Mouse (Mus musculus): ENCODE measurements around the gene Palld. TPM values are rescaled to one million over a fixed set of nuclear protein-coding genes. Genes with fewer than 3 reads are reported as not detected.
A peak's percentile ranks its signal among the peaks of the same experiment; 100 is the strongest.

Gene Palld
- total and polyA plus RNA-seq, 3 experiments, result 0.33 TPM; not detected in 2

GRCm38 (mm10) chr8:61500914-61501313 lies 401.6 kb downstream of the Palld start:
- no peaks in the 10 kb centered on the region for H3K27me3 ChIP-seq (ENCODE audit: insufficient read depth, low read length)
- H3K4me1 ChIP-seq (ENCODE audit: insufficient read depth, low read depth, low read length), result peaks cover 14% of the 10 kb centered on the region
- ATAC-seq (ENCODE audit: extremely low read depth, insufficient number of reproducible peaks, low FRiP score, poor library complexity, severe bottlenecking), result no peak
- peaks cover 65% of the 10 kb centered on the region for H3K36me3 ChIP-seq (replicated peaks)
- DNase-seq (ENCODE audit: low spot score), result no peak
- H3K4me3 ChIP-seq (ENCODE audit: low read depth, low read length), result no peak overlapping the region
- no peaks in the 10 kb centered on the region for H3K9me3 ChIP-seq (replicated peaks)
- TF ChIP-seq TAL1 (conservative IDR thresholded peaks at IDR 0.05; ENCODE audit: low read depth, low read length) (no peak), GATA1 (IDR thresholded peaks at IDR 0.05; ENCODE audit: borderline replicate concordance, low read length) (no peak), GATA2 (IDR thresholded peaks at IDR 0.05; ENCODE audit: borderline replicate concordance, low read depth, low read length) (no peak), POLR2AphosphoS5 (IDR thresholded peaks at IDR 0.05; ENCODE audit: insufficient replicate concordance, low read depth, low read length) (no peak), CTCF (IDR thresholded peaks at IDR 0.05; ENCODE audit: low read depth, low read length) (no peak)

- no peak; the same call in 1 of the 2 replicates for ATAC-seq (ENCODE audit: extremely low read depth, insufficient number of reproducible peaks, low FRiP score, poor library complexity, severe bottlenecking)
- no peak overlapping the region for H3K4me3 ChIP-seq (ENCODE audit: low read depth, low read length)
- TF ChIP-seq GATA2 (IDR thresholded peaks at IDR 0.05; ENCODE audit: borderline replicate concordance, low read depth, low read length) (no peak), TAL1 (conservative IDR thresholded peaks at IDR 0.05; ENCODE audit: low read depth, low read length) (no peak), GATA1 (IDR thresholded peaks at IDR 0.05; ENCODE audit: borderline replicate concordance, low read length) (no peak), CTCF (IDR thresholded peaks at IDR 0.05; ENCODE audit: low read depth, low read length) (no peak), POLR2AphosphoS5 (IDR thresholded peaks at IDR 0.05; ENCODE audit: insufficient replicate concordance, low read depth, low read length) (no peak)
These were observed 403.5 kb downstream of the Palld start for GRCm38 (mm10) chr8:61499035-61499434.

GRCm38 (mm10) chr8:61497110-61497509 lies 405.4 kb downstream of the Palld start:
- no peak overlapping the region for H3K4me3 ChIP-seq (ENCODE audit: low read depth, low read length)
- no peaks in the 10 kb centered on the region for H3K9me3 ChIP-seq (replicated peaks)
- peaks cover 73% of the 10 kb centered on the region for H3K36me3 ChIP-seq (replicated peaks)
- no peak for TF ChIP-seq CTCF (IDR thresholded peaks at IDR 0.05; ENCODE audit: low read depth, low read length)
- no peak for TF ChIP-seq TAL1 (conservative IDR thresholded peaks at IDR 0.05; ENCODE audit: low read depth, low read length)
- no peak for TF ChIP-seq GATA1 (IDR thresholded peaks at IDR 0.05; ENCODE audit: borderline replicate concordance, low read length)
- no peak for TF ChIP-seq GATA2 (IDR thresholded peaks at IDR 0.05; ENCODE audit: borderline replicate concordance, low read depth, low read length)
- no peak for TF ChIP-seq POLR2AphosphoS5 (IDR thresholded peaks at IDR 0.05; ENCODE audit: insufficient replicate concordance, low read depth, low read length)
- H3K27me3 ChIP-seq (ENCODE audit: insufficient read depth, low read length), result no peaks in the 10 kb centered on the region
- ATAC-seq (ENCODE audit: extremely low read depth, insufficient number of reproducible peaks, low FRiP score, poor library complexity, severe bottlenecking) (no peak), DNase-seq (ENCODE audit: low spot score) (no peak)
- H3K4me1 ChIP-seq (ENCODE audit: insufficient read depth, low read depth, low read length), result peaks cover 10% of the 10 kb centered on the region

More at GRCm38 (mm10) chr8:61499035-61499434, 403.5 kb downstream of the Palld start:
- Histone ChIP-seq H3K36me3 (replicated peaks) (peaks cover 68% of the 10 kb centered on the region), H3K4me1 (ENCODE audit: insufficient read depth, low read depth, low read length) (peaks cover 10% of the 10 kb centered on the region), H3K9me3 (replicated peaks) (no peaks in the 10 kb centered on the region), H3K27me3 (ENCODE audit: insufficient read depth, low read length) (no peaks in the 10 kb centered on the region)
- DNase-seq (ENCODE audit: low spot score), result no peak

- Histone ChIP-seq H3K4me1 (ENCODE audit: insufficient read depth, low read depth, low read length) (peaks cover 11% of the 10 kb centered on the region), H3K36me3 (replicated peaks) (peaks cover 29% of the 10 kb centered on the region), H3K9me3 (replicated peaks) (no peaks in the 10 kb centered on the region), H3K4me3 (ENCODE audit: low read depth, low read length) (peak overlapping the region; percentile 75; the same call in 1 of the 2 replicates), H3K27me3 (ENCODE audit: insufficient read depth, low read length) (no peaks in the 10 kb centered on the region)
- DNase-seq (ENCODE audit: low spot score) (no peak), ATAC-seq (ENCODE audit: extremely low read depth, insufficient number of reproducible peaks, low FRiP score, poor library complexity, severe bottlenecking) (no peak)
- TF ChIP-seq TAL1 (conservative IDR thresholded peaks at IDR 0.05; ENCODE audit: low read depth, low read length) (no peak), GATA1 (IDR thresholded peaks at IDR 0.05; ENCODE audit: borderline replicate concordance, low read length) (no peak), CTCF (IDR thresholded peaks at IDR 0.05; ENCODE audit: low read depth, low read length) (no peak), POLR2AphosphoS5 (IDR thresholded peaks at IDR 0.05; ENCODE audit: insufficient replicate concordance, low read depth, low read length) (no peak), GATA2 (IDR thresholded peaks at IDR 0.05; ENCODE audit: borderline replicate concordance, low read depth, low read length) (no peak)
These were observed 413.9 kb downstream of the Palld start for GRCm38 (mm10) chr8:61488631-61489030.

GRCm38 (mm10) chr8:61487597-61488156 lies 414.8 kb downstream of the Palld start, which contains the start of gene Cbr4:
TSS of gene Cbr4 (plus strand) at chr8:61487734.
- Histone ChIP-seq H3K27me3 (ENCODE audit: insufficient read depth, low read length) (no peaks in the 10 kb centered on the region), H3K4me1 (ENCODE audit: insufficient read depth, low read depth, low read length) (peaks cover 11% of the 10 kb centered on the region), H3K4me3 (ENCODE audit: low read depth, low read length) (peak within 1 kb of the TSS; percentile 75), H3K9me3 (replicated peaks) (no peaks in the 10 kb centered on the region), H3K36me3 (replicated peaks) (peaks cover 19% of the 10 kb centered on the region)
- no peak for TF ChIP-seq CTCF (IDR thresholded peaks at IDR 0.05; ENCODE audit: low read depth, low read length)
- TF ChIP-seq GATA1 (IDR thresholded peaks at IDR 0.05; ENCODE audit: borderline replicate concordance, low read length), result no peak
- no peak for TF ChIP-seq GATA2 (IDR thresholded peaks at IDR 0.05; ENCODE audit: borderline replicate concordance, low read depth, low read length)
- TF ChIP-seq TAL1 (conservative IDR thresholded peaks at IDR 0.05; ENCODE audit: low read depth, low read length), result no peak
- peak; percentile 73 for DNase-seq (ENCODE audit: low spot score)
- ATAC-seq (ENCODE audit: extremely low read depth, insufficient number of reproducible peaks, low FRiP score, poor library complexity, severe bottlenecking), result peak; percentile 98

- H3K4me3 ChIP-seq (ENCODE audit: low read depth, low read length), result peak overlapping the region; percentile 75; the same call in 1 of the 2 replicates
- ATAC-seq (ENCODE audit: extremely low read depth, insufficient number of reproducible peaks, low FRiP score, poor library complexity, severe bottlenecking) (no peak), DNase-seq (ENCODE audit: low spot score) (no peak)
- H3K27me3 ChIP-seq (ENCODE audit: insufficient read depth, low read length), result no peaks in the 10 kb centered on the region; the same call in 1 of the 2 replicates
- H3K4me1 ChIP-seq (ENCODE audit: insufficient read depth, low read depth, low read length), result peaks cover 11% of the 10 kb centered on the region
- peaks cover 16% of the 10 kb centered on the region for H3K36me3 ChIP-seq (replicated peaks)
- TF ChIP-seq CTCF (IDR thresholded peaks at IDR 0.05; ENCODE audit: low read depth, low read length) (no peak), GATA2 (IDR thresholded peaks at IDR 0.05; ENCODE audit: borderline replicate concordance, low read depth, low read length) (no peak), TAL1 (conservative IDR thresholded peaks at IDR 0.05; ENCODE audit: low read depth, low read length) (no peak)
- H3K9me3 ChIP-seq (replicated peaks), result no peaks in the 10 kb centered on the region
These were observed 415.5 kb downstream of the Palld start for GRCm38 (mm10) chr8:61486923-61487529.
